Mouse (Mus musculus) MEL-GATA-1-ER (cell line): ENCODE results near the gene Ptpn6.

Experiments
- DNase-seq: peaks from one replicate; pipeline ENCODE4 v3.0.0-alpha.2; 2012; ENCODE audit warnings: low read depth; ENCODE audit errors: extremely low read depth

Ptpn6 gene

GRCm38 (mm10) chr6:124755831-124756595, 17.5 kb upstream of the Ptpn6 start, which contains the start of the genes Gm45234 and Atn1:
Gene Gm45234, minus strand, starts transcription at chr6:124756021.
Gene Atn1, minus strand, starts transcription at chr6:124756524.
- no peak for DNase-seq

GRCm38 (mm10) chr6:124755306-124755705, 16.8 kb upstream of the Ptpn6 start:
- DNase-seq = no peak

- no peak for DNase-seq
Measured at GRCm38 (mm10) chr6:124753861-124754260, 15.3 kb upstream of the Ptpn6 start.

- no peak for DNase-seq
Measured at GRCm38 (mm10) chr6:124750405-124750804, 11.9 kb upstream of the Ptpn6 start.

DNA sequence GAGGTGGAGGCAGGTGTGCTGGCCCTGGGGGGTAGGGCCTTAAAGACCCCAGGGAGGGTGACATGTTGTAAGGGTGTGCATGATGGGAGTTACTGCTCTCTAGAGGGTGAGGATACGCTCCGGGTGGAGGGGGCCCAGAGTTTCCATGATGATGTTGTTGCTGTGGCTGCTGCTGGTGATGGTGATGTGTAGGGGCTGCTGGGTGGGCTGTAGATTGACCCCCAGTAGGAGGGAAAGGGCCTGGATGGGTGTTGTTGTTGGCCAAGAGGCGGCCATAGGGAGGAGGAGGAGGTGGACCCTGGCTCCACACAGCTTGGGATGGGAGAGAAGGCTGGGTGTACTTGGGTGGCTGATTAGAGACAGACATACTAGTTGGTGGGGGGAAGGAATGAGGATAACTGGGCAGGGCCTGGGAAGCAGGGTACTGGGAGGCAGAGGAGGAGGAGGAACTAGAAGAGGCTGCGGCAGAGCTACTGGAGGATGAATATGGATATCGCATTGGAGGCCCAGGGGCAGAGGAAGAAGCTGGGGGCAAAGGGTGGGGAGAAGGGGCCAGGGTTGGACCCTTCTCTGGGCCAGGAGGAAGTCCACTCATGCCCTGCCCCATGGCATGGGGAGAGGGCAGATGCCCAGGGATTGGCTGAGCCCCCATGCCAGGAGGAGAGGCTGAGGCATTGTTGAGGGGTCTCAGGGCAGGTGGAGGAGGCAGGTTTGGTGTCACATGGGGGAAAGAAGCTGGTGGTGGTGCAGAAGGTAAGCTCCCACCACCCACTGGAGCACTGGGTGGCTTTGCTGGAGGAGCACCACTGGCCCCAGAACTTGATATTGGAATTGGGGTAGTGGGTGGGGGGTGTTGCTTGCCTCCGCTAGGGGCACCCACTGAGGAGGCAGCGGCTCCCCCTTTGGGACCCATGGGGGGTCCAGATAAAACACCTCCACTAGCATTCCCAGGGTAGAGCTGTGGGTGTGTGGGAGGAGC, 8.4 kb upstream of the Ptpn6 start:
- DNase-seq = no peak

- DNase-seq = no peak
Measured at GRCm38 (mm10) chr6:124746296-124746605, 7.7 kb upstream of the Ptpn6 start.

GRCm38 (mm10) chr6:124745490-124746295, 7.2 kb upstream of the Ptpn6 start:
- peak; percentile 78 for DNase-seq

GRCm38 (mm10) chr6:124744755-124745321, 6.3 kb upstream of the Ptpn6 start:
- no peak for DNase-seq

- DNase-seq = no peak
Measured at GRCm38 (mm10) chr6:124743647-124744046, 5.1 kb upstream of the Ptpn6 start.

DNA sequence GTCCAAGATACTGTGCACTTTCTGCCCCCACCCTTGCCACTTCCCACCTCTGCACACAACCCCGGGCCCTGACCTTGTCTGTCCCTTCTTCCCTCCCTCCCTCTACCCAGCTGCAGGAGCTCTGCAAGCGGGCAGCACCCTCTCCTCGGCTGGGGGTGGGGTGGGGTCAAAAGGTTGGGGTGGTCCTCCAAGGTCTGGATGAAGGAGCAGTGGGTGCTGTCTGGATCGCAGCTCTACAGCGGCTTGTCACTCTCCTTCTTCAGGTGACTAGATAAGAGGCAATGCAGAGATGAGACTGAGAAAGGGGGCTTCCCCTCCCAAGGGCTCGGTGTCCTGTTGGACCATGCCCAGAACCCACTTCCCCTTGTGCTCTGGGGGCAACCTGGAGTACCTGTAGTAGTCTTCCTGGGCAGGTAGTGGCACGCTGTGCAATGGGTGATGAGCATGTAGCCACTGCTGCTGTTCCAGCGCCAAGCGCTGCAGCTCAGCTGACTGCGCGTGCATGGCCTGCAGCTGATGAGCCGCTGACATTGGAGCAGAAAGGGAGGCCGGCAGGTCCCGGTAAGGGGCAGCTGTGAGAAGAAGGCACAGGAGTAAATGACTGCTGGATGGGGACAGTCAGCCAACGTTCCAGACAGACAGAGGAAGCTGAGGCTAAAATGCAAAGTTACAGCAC, 4.5 kb upstream of the Ptpn6 start:
- no peak for DNase-seq

GRCm38 (mm10) chr6:124741842-124742241, 3.3 kb upstream of the Ptpn6 start:
- no peak for DNase-seq

- peak; percentile 98 for DNase-seq
Measured at GRCm38 (mm10) chr6:124740888-124741761, 2.6 kb upstream of the Ptpn6 start, which contains the start of gene Grcc10. Gene Grcc10, minus strand, starts transcription at chr6:124741374.

- peak; percentile 49 for DNase-seq
Measured at GRCm38 (mm10) chr6:124740211-124740887, 1.8 kb upstream of the Ptpn6 start.

GRCm38 (mm10) chr6:124739231-124739796, 800 bp upstream of the Ptpn6 start:
- DNase-seq = no peak

DNA sequence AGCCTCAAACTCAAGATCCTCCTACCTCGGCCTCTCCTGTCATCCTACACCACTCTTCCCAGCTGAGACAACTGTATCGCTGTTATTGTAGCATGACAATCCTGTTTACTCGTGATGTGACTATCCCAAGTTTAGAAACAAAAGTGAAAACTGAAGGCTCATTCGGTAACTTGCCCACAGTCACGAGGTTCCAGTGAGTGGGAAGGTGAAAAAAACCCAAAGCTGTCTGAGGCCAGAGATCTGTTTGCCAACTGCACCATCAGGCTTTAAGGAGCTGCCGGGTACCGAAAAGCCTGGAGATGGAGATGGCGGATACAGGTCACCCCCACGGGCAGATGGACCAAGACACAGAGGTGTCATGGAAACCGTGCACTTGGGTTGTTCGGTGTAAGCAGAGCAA, 1.5 kb downstream of the Ptpn6 start:
- DNase-seq = no peak

GRCm38 (mm10) chr6:124734417-124734816, 4.1 kb downstream of the Ptpn6 start:
- DNase-seq = peak; percentile 65

DNA sequence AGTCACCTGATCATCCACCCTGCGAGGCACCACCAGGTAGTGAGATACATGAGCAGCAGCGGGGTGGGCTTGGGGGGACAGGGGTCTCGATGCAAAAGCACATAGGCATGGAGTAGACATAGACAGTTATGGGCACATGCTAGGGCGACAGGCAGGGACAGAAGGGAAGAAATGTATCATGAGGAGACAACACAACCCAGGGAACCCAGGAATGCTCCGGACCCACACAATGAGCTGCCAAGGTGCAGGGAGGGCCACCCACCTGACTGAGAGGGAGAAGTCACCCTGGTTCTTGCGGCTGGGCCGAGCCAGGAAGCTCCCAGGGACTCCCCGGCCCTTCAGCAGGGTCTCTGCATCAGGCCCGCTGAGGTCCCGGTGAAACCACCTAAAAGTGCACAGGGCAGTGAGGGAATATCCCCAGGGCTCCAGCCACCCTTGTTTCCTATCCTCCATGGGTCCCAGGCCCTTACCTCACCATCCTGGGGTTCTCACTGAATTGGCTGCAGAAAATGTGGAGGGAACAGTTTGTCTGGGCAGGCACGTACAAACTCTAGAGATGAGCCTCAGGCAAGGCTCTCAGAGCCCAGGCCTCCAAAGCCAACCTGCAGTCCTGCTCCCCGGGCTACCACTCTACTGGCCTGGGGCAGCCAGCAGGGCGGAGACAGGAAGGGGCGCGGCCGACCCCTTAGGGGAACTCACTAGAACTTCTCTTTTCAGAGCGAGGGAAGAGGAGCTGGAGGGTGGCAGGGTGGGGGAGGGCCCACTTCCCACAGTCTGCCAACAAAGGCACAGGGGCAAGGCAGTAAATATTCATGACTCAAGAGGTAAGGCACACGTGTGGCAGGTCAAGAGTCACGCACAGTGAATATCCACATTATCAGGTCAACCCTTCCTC, 5.8 kb downstream of the Ptpn6 start:
- DNase-seq = peak; percentile 77

DNA sequence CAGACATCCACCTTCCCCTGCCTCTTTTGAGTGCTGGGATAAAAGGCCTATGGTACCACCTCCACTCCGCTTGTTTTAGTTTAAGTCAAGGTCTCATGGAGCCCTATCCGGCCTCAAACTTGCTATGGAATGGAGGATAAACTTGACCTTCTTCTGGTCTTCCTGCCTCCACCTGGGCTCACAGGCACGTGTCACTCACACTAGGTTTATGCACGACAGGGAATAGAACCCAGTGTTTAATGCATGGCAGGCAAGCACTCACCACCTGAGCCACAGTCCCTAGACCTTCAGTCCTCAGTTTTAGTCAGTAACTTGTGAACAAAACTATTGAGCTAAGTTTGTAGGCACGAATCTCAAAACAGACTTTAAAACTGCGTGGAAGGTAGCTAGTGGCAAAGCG, 7.5 kb downstream of the Ptpn6 start:
- no peak for DNase-seq
